Mouse (Mus musculus) testis, adult 2 months (tissue): ENCODE measurements at regions not wholly inside any gene's neighbourhood (a gene's known extent, or its start where the extent isn't known, plus 50 kb on each side); places are given as distances from the start of the nearest gene placed in this dataset.

ENCODE experiments used
- H3K27ac ChIP-seq: fragments of 200-500 bp; 2 replicates; pipeline ENCODE4 v1.5.1; 2012; ENCODE audit warnings: low read depth, low read length; ENCODE audit not compliant: control insufficient read depth, insufficient read depth
- H3K27me3 ChIP-seq: fragments of 200-500 bp; 2 replicates; pipeline ENCODE4 v1.6.1; 2012; ENCODE audit warnings: mild to moderate bottlenecking, low read length, moderate library complexity; ENCODE audit not compliant: control insufficient read depth, insufficient read depth
- H3K36me3 ChIP-seq: fragments of 200-500 bp; 2 replicates; pipeline ENCODE4 v1.6.1; 2012; ENCODE audit warnings: mild to moderate bottlenecking, low read length; ENCODE audit not compliant: control insufficient read depth, insufficient read depth
- H3K4me1 ChIP-seq: fragments of 200-500 bp; 2 replicates; pipeline ENCODE4 v1.6.1; 2012; ENCODE audit warnings: low read length; ENCODE audit not compliant: control insufficient read depth, insufficient read depth
- H3K4me3 ChIP-seq: fragments of 200-500 bp; 2 replicates; pipeline ENCODE4 v1.5.1; 2012; ENCODE audit warnings: low read depth, mild to moderate bottlenecking, low read length, moderate library complexity, mixed read lengths; ENCODE audit not compliant: control insufficient read depth
- CTCF ChIP-seq: fragments of 200-500 bp; IDR thresholded peaks from 2 replicates; pipeline ENCODE4 v1.5.1; 2012; ENCODE audit warnings: low read depth, mild to moderate bottlenecking, inconsistent platforms, low read length, moderate library complexity; ENCODE audit not compliant: control insufficient read depth, insufficient read depth, insufficient replicate concordance
- POLR2A ChIP-seq: fragments of 200-500 bp; IDR thresholded peaks from 2 replicates; pipeline ENCODE4 v1.6.1; 2012; ENCODE audit warnings: low read depth, mild to moderate bottlenecking, inconsistent platforms, low read length, moderate library complexity; ENCODE audit not compliant: control insufficient read depth

DNA sequence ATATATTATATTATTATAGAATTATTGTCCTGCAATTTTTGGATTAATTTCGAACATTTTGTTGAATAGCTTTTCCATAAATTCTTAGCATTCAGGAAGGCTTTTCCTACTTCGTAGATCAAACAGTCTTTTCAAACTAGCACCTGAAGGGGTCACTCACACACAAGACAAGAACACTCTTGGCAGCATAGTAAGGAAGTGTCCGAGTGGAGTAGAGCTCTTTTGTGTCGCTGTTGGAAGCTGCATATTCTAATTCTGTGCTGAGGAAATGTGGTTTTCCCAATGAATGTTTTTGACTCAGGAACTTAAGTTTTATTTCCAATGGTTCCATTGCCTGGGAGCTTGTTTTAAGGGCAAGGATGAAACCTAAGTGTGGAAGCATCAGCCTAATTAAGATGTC lies 290.2 kb upstream of the Fam241a start:
- H3K27ac ChIP-seq = no peak overlapping the region
- no peaks in the 10 kb centered on the region for H3K36me3 ChIP-seq
- no peaks in the 10 kb centered on the region for H3K27me3 ChIP-seq
- no peaks in the 10 kb centered on the region for H3K4me1 ChIP-seq
- TF ChIP-seq CTCF (no peak), POLR2A (no peak)
- H3K4me3 ChIP-seq = no peak overlapping the region

DNA sequence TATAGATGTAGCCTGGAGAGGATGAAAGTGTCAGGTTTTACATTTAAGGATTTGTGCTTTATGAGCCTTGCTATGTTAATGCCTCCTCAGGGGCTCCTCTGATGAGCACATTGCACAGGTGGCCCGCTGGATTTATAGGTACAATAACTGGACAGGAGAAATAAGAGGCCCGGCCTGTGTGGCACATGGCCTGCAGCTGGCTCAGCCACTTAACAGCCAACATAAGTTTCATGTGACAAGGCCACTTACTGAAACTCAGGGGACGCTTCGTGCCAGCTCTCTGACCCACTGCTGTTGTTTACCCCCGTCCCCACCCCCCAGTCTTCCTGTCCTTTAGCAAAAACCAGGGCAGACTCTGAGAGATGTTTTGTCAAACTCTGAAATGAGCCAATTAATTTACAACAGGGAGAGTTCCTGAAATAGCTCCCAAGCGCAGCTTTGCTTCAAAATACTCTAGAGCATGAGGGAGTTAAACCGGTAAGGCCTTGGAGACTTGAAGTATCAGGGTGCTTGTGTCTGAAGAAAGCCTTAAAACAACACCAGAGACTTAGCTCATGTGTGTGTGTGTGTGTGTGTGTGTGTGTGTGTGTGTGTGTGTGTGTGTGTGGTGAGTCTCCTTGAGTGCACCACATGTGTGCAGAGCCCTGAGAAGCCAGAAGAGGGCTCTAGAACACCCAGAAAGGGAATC lies 285.2 kb upstream of the Fam241a start:
- no peak overlapping the region for H3K4me3 ChIP-seq
- TF ChIP-seq POLR2A (no peak), CTCF (no peak)
- no peak overlapping the region for H3K27ac ChIP-seq
- H3K4me1 ChIP-seq = no peaks in the 10 kb centered on the region
- H3K27me3 ChIP-seq = no peaks in the 10 kb centered on the region
- no peaks in the 10 kb centered on the region for H3K36me3 ChIP-seq

DNA sequence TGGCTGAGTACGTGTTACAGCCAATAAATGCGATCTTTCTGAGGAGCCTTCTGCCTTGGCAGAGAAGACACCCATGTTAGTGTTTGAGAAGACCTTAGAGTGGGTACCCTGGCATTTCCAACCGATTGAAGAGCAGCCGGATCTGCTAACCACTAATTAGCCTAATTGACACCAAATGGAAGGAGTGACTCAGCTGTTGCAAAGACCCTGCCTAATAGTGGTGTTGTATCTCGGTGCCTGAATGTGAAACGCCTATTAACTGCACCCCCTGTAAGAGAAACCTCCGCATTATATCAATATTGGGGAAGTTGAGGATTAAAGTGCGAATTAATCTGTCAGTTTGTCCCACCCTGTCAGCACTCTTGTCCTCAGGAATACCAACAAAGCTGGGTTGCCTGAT lies 253.1 kb upstream of the Fam241a start:
- no peak overlapping the region for H3K27ac ChIP-seq
- H3K4me1 ChIP-seq = no peaks in the 10 kb centered on the region
- H3K4me3 ChIP-seq = no peak overlapping the region
- H3K27me3 ChIP-seq = no peaks in the 10 kb centered on the region
- no peaks in the 10 kb centered on the region for H3K36me3 ChIP-seq
- TF ChIP-seq POLR2A (no peak), CTCF (no peak)

- no peaks in the 10 kb centered on the region for H3K27me3 ChIP-seq
- no peak overlapping the region for H3K4me3 ChIP-seq
- no peaks in the 10 kb centered on the region for H3K4me1 ChIP-seq
- H3K27ac ChIP-seq = no peak overlapping the region
- TF ChIP-seq CTCF (no peak), POLR2A (no peak)
- no peaks in the 10 kb centered on the region for H3K36me3 ChIP-seq
Observed at GRCm38 (mm10) chr3:128145329-128145728, 249.2 kb upstream of the Fam241a start.

- Histone ChIP-seq H3K27ac (no peak overlapping the region), H3K27me3 (no peaks in the 10 kb centered on the region), H3K4me1 (no peaks in the 10 kb centered on the region), H3K36me3 (no peaks in the 10 kb centered on the region), H3K4me3 (no peak overlapping the region)
- TF ChIP-seq CTCF = no peak
- no peak for TF ChIP-seq POLR2A
Observed at GRCm38 (mm10) chr3:128127836-128128235, 231.7 kb upstream of the Fam241a start.

- H3K4me3 ChIP-seq = no peak overlapping the region
- no peak overlapping the region for H3K27ac ChIP-seq
- no peaks in the 10 kb centered on the region for H3K36me3 ChIP-seq
- no peaks in the 10 kb centered on the region for H3K27me3 ChIP-seq
- no peaks in the 10 kb centered on the region for H3K4me1 ChIP-seq
- no peak for TF ChIP-seq CTCF
- TF ChIP-seq POLR2A = no peak
Observed at GRCm38 (mm10) chr3:128126664-128127063, 230.5 kb upstream of the Fam241a start.

GRCm38 (mm10) chr3:128122111-128122510 lies 226.0 kb upstream of the Fam241a start:
- no peak overlapping the region for H3K27ac ChIP-seq
- H3K36me3 ChIP-seq = no peaks in the 10 kb centered on the region
- H3K4me3 ChIP-seq = no peak overlapping the region
- no peaks in the 10 kb centered on the region for H3K4me1 ChIP-seq
- TF ChIP-seq CTCF = no peak
- TF ChIP-seq POLR2A = no peak
- no peaks in the 10 kb centered on the region for H3K27me3 ChIP-seq
